Mouse (Mus musculus) 3T3-L1 (cell line): ENCODE data around the gene Ccng2.
A peak's percentile ranks its signal among the peaks of the same experiment; 100 is the strongest.

Experiments
- DNase-seq: peaks from one replicate; pipeline ENCODE4 v3.0.0-alpha.2; 2015; ENCODE audit warnings: low read depth, low spot score

Ccng2 gene

DNA sequence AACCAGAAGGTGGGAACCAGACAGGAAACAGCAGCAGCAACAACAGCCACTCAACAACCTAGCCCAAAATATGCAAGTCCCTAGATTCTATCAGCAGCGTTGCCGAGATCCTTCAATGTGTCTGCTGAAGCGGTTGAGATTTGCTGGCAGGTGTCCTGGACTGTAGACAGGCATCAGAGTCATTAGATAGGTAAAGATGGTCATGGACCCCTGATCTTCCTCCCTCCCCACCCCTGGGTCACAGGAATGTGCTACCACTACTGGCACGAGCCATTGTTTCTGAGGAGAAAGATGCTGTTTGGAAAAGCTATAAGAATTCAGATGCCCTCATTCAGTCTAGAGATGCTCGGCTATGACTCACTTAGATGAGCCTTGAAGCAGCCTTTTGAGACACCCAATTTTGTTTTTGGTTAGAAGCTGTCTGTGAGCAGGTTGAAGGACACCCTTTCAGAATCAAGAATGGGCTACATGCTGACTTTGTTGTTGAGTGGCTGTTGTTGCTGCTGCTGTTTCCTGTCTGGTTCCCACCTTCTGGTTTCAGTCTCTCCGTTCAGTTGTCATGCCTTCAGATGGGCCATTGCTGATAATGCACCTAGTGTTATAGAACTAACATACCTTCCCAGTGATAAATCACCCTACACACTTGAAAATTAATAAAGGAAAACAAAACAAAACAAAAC, 3.5 kb upstream of the Ccng2 start:
- no peak for DNase-seq

DNA sequence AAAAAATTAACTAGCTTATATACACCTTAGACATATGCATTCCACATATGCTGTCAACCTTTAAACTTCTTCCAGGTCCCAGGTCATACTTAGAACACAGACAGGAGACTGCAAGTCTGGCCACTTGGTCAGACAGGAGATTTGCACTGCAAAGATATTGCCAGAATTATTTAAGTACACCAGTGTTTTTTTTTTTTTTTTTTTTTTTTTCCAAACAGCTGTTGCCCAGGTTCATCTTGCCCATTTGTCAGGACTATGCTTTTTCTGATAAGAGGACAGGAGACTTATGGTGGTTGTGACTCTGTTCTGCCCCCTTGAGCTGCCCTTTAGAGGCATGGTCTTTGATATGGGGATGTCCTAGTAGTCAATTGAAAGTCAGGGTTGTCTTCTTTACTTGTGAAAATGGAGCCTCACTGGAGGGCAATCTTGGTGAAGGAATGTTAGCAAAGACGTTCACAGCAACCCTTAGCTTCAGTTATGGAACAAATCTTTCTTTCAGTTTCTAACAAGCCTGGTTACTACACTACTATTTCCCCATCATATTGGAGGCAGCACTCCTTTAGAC, 2.8 kb upstream of the Ccng2 start:
- no peak for DNase-seq

DNA sequence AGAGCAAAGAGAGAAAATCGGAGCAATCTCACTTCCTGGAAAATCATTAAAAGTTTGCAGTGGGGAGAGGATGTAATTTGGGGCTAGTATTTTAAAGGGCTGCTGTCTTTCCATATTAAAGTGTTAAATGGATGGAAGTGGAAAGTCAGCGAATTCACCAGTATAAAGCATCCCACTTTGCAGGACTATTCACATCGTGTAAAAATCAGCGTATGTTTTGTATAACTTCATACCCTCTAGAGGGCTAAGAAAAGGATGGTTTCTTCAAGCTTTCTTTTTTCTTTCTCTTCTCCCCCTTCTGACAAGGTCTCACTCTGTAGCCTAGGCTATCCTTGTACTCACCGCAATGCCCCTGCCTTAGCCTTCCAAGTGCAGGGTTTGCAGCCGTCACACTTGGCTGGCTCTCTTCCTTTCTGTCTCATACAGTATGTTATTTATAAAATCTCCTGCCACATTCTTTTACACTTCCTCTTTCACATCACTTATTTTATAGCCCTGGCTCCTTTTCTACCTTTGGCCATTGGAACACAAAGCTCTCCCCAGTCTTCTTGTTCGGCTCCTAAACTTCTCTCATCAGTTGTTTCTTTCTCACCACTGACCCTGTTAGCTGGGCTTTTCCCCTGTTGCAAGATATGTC, 1.8 kb upstream of the Ccng2 start:
- DNase-seq, result no peak

DNA sequence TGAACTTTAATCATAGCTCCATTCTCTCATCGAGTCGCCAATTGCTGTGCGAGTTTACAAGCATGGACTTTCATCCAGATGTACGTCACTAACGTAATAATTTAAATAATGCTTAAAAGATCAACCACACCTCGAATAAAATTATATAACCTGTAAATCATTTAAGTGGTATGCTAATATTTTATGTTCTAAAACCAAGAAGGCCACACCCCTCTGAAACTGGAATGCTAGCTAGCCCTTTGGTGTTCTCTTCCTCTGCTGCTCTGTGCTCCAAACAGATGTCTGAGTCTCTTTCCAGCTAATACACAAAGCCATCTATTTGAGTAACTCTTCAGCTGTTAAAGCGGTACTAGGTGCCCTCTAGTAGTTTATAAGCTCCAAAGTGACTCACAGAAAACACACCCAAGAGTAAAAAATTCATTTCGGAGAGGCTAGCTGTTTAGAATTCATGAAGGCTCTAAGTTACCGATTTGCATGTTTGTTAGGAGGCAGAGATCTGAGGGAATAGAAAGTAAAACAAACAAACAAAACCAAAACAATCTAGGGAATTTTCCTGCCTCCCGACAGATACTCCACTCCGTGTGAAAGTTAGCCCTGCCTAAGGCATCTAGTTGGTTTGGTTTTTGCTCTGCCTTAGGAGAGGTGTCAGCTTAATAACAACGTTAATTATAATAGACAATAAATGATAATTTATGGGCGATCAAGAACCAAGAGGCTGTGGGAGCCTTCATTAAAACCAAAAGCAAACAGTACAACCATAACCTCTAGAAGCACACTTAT, 1.1 kb upstream of the Ccng2 start:
- DNase-seq, result peak; percentile 41

DNA sequence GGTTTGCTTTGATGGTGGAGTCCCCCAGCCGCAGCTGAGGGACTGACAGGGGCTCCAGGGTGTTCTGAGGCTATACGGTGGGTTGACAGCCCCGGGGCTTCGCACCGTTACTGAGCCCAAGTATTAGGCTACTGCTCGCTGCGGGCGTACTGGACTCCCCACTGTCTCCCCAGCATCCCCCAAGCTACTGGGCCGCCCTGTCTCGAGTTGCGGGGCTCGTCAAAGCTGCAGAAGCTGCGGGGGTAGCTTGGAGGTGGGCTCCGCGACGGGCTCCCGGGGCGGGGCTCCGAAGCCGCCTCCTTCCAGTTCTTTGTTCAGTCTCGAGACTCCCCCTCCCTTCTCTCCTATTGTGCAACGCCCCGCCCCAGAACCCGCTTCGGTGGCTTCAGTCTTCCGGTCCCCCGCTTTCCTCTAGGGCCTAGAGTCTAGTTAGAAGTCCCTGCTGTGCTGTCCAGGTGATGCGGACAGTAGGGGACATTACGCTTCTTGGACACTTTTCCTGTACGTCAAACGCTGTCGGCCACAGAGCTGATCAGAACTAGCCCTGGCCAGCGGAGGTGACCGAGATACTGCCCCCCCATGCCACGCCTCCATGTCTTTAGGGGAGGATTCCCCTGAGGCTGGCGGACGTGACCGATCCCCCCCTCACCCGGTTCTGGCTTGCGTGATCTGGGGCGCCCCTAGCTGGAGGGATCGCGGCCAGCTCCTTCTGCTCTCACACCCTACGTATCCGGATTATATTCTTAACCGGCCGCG, 972 bp downstream of the Ccng2 start:
- peak; percentile 85 for DNase-seq

DNA sequence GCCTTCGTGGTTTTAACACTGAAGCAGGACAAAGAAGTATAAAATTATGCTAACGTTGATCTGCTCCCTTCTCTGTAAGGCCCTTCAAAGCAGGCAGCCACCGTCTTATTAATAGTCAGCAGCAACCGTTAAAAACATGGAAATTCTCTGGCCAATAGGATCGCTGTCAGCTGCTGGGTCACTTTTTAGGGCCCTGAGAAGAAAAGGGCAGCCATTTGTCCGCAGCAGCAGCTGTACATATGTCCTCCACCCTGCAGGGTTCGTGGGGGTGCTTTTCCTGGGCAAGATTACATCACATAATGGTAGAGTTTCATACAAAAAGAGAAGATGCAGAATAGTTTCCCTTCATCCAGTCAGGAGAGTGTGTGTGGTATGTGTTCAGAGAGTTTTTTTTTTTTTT, 3.0 kb downstream of the Ccng2 start:
- no peak for DNase-seq

DNA sequence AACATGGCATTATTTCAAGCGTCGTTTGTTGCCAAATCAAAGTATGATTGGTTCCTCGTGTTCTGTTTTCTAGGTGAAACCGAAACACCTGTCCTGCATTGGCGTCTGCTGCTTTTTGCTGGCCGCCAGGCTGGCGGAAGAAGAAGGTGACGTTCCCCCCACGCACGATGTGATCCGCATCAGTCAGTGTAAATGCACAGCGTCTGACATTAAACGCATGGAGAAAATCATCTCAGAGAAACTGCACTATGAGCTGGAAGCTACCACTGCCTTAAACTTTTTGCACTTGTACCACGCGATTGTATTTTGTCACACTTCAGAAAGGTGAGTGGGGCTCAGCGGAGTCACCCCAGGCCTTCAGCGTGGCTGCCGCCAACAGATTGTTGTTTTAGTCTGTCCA, 3.7 kb downstream of the Ccng2 start:
- DNase-seq, result no peak

DNA sequence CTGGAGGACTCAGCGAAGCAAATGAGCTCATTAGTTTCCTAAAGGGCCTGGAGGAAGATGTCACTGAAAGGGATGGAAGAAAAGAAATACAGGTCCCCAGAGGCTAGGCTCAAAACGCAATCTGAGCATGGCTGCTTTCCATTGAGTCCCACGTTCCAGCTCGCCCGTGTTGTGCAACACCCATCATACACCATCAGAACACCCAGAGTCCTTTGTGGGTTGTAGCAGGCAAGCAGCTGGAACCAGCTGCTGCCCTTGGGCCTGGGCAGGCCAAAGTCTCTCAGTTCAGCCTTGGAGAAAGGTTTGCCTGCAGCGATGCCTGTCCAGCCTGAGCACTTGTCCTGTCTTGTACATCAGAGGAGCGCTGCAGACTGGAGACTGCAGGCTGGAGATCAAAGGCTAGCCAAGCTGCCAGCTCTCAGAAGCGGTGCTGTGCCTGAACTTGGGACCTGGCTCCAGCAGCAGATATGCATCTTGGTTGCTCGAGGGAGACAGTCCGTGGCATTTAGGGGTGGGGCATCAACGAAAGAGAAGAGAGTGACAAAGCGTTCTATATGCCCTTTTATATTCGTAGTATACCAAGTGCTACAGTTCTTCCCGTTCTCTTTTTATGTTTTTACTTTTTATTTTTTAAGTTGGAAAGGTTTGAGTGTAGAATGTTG, 15.5 kb downstream of the Ccng2 start:
- no peak for DNase-seq

DNA sequence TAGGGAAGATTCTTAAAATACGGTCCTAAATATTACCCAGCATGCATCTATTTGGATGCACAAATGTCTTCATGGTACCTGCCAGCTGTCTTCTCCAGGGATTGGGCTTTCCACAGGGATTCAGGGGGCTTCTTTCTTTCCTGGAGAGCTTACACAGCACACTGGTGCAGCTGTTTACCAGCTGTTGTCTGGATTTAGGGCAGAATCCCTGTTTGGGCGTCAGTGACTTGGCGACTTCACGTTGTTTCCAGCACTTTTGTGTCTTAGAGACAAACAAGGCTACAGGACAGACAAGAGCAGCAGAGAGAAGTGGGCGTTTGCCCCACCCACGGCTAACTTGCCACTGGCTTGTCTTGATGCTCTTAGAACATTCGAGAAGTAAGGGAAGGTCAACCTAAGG, 16.1 kb downstream of the Ccng2 start:
- no peak for DNase-seq

DNA sequence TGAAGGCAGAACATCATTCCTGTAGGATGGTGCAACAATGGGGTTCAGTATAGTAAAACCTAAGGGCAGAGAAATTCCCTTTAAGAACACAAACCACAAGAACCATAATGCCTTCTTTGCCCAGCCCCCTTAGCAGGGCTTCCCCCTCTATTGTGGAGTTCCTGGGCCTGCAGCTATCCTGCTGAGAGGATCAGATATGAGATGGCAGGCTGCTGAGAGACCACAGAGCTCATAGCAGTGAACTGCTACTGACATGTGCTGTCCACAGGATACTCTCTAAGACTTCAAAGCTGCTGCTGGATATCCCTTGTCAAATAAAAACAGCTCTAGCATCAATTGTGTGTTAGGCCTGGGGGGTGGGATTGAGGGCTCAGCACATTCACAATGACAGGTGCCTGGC, 21.5 kb downstream of the Ccng2 start:
- DNase-seq, result no peak

DNA sequence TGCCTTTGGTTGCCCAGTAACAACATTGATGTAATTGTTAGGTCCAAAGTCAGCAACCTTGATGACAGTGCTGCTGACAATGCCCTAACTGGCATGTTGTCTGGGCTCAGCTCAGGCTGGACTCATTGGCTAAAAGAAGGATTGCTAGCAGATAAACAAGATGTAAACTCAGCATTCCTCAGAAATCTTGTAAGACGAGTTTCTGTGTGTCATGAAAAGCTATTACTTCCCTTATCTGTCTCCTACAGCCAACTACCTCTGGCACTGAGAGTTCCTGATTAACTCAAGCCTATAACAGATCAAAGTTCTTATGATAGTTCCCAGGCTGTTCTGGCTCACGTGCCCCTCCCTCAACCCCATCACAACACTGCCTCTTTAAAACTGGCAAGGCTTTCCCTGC, 23.2 kb downstream of the Ccng2 start:
- no peak for DNase-seq

DNA sequence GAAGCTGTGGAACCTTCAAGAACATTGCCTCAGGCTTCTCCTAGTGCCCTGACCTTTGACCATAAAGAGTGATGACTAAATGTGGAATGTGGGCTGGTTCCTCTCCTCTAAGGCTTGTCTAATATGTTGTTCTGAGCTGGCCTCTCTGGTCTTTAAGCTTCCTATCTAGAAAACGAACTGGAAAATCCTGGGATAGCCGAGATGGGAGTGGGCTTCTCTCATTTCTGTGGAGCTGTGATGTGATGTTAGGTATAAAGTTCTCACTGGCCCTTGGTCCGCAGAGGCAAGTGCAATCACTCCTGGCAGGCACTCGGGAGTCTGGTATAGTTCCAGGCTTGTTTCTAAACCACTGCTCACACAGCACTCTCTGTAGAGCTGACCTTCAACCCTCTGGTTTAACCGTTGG, 29.3 kb downstream of the Ccng2 start:
- DNase-seq, result peak; percentile 86

DNA sequence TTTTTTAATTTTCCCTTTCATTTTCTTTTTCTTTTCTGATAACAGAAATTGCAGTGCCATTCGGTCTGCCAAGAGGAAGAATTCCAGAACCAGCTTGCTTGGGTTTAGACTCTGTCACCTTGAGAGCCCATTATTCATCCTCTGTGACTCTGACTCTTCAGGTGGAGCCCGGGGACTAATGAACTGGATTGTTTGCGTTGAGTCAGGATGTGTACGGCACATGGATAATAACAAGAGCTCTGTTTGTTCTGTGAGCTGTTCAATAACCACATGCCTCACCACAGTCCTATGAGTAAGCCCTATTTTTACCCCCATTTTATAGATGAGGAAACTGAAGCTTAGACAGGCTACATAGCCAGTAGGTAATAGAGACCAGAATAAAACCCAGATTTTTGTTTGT, 29.7 kb downstream of the Ccng2 start:
- peak; percentile 75 for DNase-seq

DNA sequence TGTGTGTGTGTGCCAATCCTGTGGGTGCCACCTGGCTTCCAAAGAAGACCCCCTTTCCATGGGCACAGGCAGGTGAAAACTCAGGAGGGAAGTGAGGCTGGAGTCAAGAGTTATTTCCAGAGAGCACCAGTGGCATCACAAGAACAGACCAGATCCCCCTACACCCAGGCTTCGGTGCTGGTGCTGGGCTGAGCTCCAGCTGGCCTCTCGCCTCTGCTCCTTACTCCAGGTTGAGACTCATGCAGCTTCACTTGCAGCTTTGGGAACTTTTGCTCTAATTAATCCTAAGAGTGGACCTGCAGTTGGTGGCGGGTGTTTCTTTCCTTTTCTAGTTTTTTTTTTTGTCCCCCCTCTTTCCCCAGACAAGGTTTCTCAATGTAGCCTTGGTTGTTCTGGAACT, 30.3 kb downstream of the Ccng2 start:
- peak; percentile 22 for DNase-seq

DNA sequence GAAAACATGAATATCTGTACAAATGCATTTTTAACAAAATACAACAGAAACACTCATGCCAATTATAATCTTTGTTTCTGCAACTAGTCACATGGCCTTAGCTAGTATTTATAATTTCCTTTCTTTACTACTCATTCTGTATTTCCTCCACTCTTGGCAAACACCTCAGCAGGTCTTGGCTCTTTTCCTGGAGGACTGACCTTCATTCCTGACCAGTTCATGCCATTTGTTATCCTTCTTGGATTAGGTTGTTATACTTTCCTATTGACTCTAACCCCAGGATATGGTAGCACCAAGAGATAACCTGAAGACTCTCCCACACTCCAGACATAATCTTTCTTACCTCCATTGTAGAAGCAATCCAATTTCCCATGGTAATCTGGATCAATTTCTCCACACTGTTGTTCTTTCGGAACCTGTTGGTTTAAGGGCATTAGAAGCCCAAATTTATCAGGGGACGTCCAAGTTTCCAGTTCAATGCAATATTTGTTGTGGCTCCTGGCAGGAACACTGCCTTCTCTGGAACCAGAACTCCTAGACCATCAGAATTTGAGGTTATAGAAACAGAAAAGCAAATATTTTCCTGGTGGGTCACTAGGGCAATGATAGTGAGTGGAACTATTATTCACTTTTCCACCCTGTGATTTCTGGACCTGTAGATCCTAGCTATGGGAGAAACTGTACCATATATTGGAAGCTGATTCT, 38.2 kb downstream of the Ccng2 start:
- DNase-seq, result no peak

DNA sequence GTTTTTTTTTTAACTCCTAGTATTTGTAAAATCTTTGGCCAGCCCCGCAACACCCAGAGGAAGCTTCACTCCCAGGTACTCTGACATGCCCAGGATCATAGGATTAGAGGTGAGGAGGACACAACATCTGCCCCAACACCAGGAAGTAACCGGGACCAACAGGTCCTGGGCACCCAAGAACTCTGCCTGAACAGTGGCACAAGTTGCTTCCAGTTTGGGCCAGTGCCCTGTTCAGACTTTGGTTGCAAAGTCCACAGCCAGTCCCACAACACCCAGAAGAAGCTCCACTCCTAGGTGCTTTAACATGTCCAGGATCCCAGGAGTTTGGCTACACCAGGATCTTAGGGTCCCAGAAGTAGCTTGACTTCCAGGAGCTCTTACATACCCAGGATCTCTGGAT, 41.9 kb downstream of the Ccng2 start:
- DNase-seq, result no peak

DNA sequence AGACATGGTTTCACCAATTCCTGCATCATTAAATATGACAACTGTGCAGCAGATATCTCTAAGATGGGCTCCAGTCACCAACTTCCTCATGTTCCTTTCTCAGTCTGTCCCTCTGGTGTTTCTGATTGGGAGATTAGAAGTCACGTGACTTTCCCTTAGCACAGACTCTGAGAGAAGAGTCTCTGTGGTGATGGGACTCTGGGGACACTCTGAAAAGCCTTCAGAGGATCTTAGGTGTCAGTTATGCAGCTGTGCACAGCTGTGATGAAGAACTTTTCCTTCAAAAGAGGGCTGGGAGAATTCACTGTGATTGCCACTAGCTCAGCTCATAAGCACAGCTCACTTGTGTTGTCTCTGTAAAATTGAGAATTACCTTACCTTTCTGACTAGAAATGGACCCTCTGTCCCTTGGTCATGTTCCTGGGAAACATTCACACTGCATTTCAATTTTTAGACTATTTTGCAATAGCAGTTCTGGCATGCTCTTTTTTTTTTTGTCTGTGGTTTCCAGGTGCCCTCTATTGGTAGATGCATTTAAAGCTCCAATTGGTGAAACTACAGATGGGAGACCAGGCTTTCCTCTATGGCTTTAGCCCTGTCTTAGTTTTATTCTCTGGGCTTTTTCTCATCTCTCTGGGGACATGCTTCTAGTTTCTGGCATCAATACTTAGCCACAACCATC, 56.4 kb downstream of the Ccng2 start:
- peak; percentile 76 for DNase-seq
